Mouse (Mus musculus) midbrain, embryonic 16.5 days (tissue): ENCODE data around the gene Pfdn6. TPM values are rescaled to one million over a fixed set of nuclear protein-coding genes. Genes with fewer than 3 reads are reported as not detected.

Source experiments
- polyA plus RNA-seq: library from polyadenylated mRNA; unstranded; fragments of >200 nt; fragmentation: Nextera tagmentation; extraction: Ambion mirVana; gene quantifications from 2 replicates; pipeline ENCODE4 v1.2.1, GENCODE M21; 2015

The Pfdn6 gene
- polyA plus RNA-seq, 1 experiment from 2014 or later, result 186 TPM

Other genes starting within 250 kb of the Pfdn6 start
- 62.9 and 74.6 TPM in 2 replicates for gene March2, start 221.7 kb downstream of the Pfdn6 start, polyA plus RNA-seq
- gene Rab11b, start 179.8 kb downstream of the Pfdn6 start, polyA plus RNA-seq, result 503 and 519 TPM in 2 replicates
- 16.8 and 17.4 TPM in 2 replicates for gene Angptl4, start 158.5 kb downstream of the Pfdn6 start, polyA plus RNA-seq
- gene Kank3, start 129.8 kb downstream of the Pfdn6 start, polyA plus RNA-seq, result 49.0 and 52.6 TPM in 2 replicates
- gene Rps28, start 115.8 kb downstream of the Pfdn6 start, polyA plus RNA-seq, result 407 and 416 TPM in 2 replicates
- gene Ndufa7, start 115.8 kb downstream of the Pfdn6 start, polyA plus RNA-seq, result 428 and 439 TPM in 2 replicates
- 49.9 and 52.4 TPM in 2 replicates for gene Cd320, start 97.3 kb downstream of the Pfdn6 start, polyA plus RNA-seq
- not detected in 2 replicates for gene Gm7029, start 66.5 kb downstream of the Pfdn6 start, polyA plus RNA-seq
- 1.4 and 2.8 TPM in 2 replicates for gene Kifc1, start 49.7 kb downstream of the Pfdn6 start, polyA plus RNA-seq
- gene Platr17, start 35.2 kb downstream of the Pfdn6 start, polyA plus RNA-seq, result 0.36 and 0.55 TPM in 2 replicates
- gene Daxx, start 30.9 kb downstream of the Pfdn6 start, polyA plus RNA-seq, result 55.1 and 59.7 TPM in 2 replicates
- gene Tapbp, start 24.4 kb downstream of the Pfdn6 start, polyA plus RNA-seq, result 21.1 and 26.1 TPM in 2 replicates
- gene Zbtb22, start 24.4 kb downstream of the Pfdn6 start, polyA plus RNA-seq, result 16.8 TPM in 2 replicates
- gene Rgl2, start 10.8 kb downstream of the Pfdn6 start, polyA plus RNA-seq, result 54.9 and 57.2 TPM in 2 replicates
- gene Wdr46, start 317 bp upstream of the Pfdn6 start, polyA plus RNA-seq, result 19.2 TPM in 2 replicates
- gene B3galt4, start 11.1 kb upstream of the Pfdn6 start, polyA plus RNA-seq, result 15.2 and 16.6 TPM in 2 replicates
- gene Vps52, start 15.5 kb upstream of the Pfdn6 start, polyA plus RNA-seq, result 78.3 and 80.5 TPM in 2 replicates
- 620 and 627 TPM in 2 replicates for gene Rps18, start 15.7 kb upstream of the Pfdn6 start, polyA plus RNA-seq
- gene H2-K1, start 60.0 kb upstream of the Pfdn6 start, polyA plus RNA-seq, result 11.0 and 13.1 TPM in 2 replicates
- gene Ring1, start 84.3 kb upstream of the Pfdn6 start, polyA plus RNA-seq, result 17.9 and 18.2 TPM in 2 replicates
- 60.1 and 61.3 TPM in 2 replicates for gene H2-Ke6, start 87.7 kb upstream of the Pfdn6 start, polyA plus RNA-seq
- 163 and 175 TPM in 2 replicates for gene Slc39a7, start 91.3 kb upstream of the Pfdn6 start, polyA plus RNA-seq
- 54.0 and 55.9 TPM in 2 replicates for gene Rxrb, start 91.5 kb upstream of the Pfdn6 start, polyA plus RNA-seq
- 3.6 and 4.4 TPM in 2 replicates for gene Col11a2, start 99.1 kb upstream of the Pfdn6 start, polyA plus RNA-seq
- 0.16 TPM in 1 of 2 replicates, not detected in the other for gene H2-Oa, start 152.0 kb upstream of the Pfdn6 start, polyA plus RNA-seq
- gene H2-DMa, start 179.2 kb upstream of the Pfdn6 start, polyA plus RNA-seq, result 22.5 and 22.7 TPM in 2 replicates
- 117 and 126 TPM in 2 replicates for gene Brd2, start 182.3 kb upstream of the Pfdn6 start, polyA plus RNA-seq
- 0.49 and 0.53 TPM in 2 replicates for gene H2-DMb2, start 203.0 kb upstream of the Pfdn6 start, polyA plus RNA-seq
- gene H2-DMb1, start 212.7 kb upstream of the Pfdn6 start, polyA plus RNA-seq, result 0.69 and 0.88 TPM in 2 replicates
- 2.4 and 4.5 TPM in 2 replicates for gene Tap1, start 247.2 kb upstream of the Pfdn6 start, polyA plus RNA-seq
- 1.1 and 1.7 TPM in 2 replicates for gene Psmb9, start 247.4 kb upstream of the Pfdn6 start, polyA plus RNA-seq